Mouse (Mus musculus): Measurements from ENCODE around the gene Mast4. TPM values are rescaled to one million over a fixed set of nuclear protein-coding genes. Genes with fewer than 3 reads are reported as not detected.
"Not testable (repeated sequence)": the region's sequence is repeated elsewhere in the genome, so short reads cannot be mapped to it uniquely, and the experiment has no call there.

The Mast4 gene
- total RNA-seq (2017), result 3.3 to 5.1 TPM (median 4.1 TPM) in 3 replicates

DNA sequence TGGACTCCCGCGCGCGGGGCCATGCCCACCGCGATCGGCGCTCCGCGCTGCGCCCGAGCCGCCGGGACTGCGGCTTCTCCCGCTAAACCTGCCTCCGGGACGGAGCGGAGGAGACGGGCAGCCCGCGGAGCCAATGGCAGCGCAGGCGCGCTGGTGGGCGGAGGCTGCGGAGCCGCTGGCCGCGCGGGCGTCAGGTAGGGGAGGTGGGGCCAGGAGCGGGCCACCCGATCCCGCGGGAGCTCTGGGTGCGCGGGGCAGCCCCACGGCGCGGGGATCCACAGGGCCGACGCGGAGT, at the start of gene Mast4:
Gene Mast4, minus strand, starts transcription at position 106 of the 295 bp plus-strand sequence.
- no peak for ATAC-seq (replicated peaks; ENCODE audit: insufficient number of reproducible peaks, low FRiP score, low TSS enrichment, poor library complexity, severe bottlenecking)

DNA sequence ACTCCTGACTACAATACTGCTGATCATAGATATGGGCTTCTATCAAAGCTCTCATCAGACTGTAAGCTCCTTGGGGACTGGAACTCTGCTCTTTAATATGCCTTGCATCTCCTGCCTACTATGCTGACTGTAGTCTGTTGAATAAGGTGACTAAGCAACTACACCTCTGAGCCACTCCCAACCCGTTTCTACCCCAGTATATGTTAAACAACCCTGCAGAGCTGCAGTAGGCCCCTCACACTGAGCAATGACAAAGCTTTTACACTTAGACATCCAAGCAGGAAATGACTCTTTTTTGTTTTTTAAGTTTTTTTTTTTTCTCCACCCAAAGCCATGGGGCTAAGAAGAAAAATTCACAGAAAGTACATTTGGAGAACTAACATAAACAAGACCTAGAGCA, 40.2 kb upstream of the Mast4 start:
- ATAC-seq (replicated peaks; ENCODE audit: insufficient number of reproducible peaks, low FRiP score, low TSS enrichment, poor library complexity, severe bottlenecking), result no peak

DNA sequence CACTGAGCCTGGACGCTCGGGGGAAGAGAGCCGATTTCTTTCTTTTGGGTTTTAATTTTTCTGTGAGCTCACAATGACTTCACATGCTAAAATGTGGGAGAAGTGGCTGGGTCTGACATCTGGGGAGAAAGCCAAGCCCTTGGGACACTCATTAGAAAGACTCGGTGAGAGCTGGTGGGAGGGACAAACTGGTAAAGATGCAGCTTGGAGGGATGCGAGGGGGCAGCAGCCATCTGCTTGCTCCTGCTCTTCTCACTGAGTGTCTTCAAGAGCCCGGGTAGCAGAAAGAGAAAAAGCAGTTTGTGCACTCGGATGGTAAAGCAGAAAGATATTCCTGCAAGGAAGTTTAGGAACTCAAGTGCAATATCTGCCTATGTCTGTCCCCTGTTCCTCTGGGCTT, 34.9 kb upstream of the Mast4 start:
- no peak for ATAC-seq (replicated peaks; ENCODE audit: insufficient number of reproducible peaks, low FRiP score, low TSS enrichment, poor library complexity, severe bottlenecking)

DNA sequence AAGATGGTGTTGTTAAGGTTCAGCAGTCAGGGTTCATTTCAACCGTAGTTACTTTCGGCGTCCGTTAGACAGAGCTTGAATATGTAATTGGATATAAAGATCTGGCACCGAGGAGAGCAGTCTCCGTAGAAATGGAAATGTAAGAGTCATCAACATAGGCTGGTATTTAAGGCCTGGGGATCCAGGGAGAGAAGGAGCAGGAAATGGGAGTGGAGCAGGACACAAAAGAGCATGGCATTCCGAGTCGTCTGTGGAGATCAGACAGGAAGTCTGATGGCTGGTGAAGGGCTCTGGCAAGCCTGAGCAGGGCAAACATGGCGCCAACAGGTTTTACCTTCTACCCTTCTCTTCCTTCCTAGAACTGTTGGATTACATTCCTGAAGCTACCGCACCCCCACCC, 28.9 kb upstream of the Mast4 start:
- no peak for ATAC-seq (replicated peaks; ENCODE audit: insufficient number of reproducible peaks, low FRiP score, low TSS enrichment, poor library complexity, severe bottlenecking)

DNA sequence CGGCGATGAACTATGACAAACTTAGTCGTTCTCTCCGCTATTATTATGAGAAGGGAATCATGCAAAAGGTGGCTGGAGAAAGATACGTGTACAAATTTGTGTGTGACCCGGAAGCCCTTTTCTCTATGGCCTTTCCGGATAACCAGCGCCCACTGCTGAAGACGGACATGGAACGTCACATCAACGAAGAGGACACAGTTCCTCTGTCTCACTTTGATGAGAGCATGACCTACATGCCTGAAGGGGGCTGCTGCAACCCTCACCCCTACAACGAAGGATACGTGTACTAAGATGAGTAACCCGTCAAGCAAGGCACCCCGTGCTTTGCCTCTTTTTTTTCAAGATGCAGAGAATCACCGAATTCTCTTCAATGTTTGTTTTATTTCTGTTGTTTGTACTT, 23.1 kb upstream of the Mast4 start:
- not testable (repeated sequence) for ATAC-seq (replicated peaks; ENCODE audit: insufficient number of reproducible peaks, low FRiP score, low TSS enrichment, poor library complexity, severe bottlenecking)

DNA sequence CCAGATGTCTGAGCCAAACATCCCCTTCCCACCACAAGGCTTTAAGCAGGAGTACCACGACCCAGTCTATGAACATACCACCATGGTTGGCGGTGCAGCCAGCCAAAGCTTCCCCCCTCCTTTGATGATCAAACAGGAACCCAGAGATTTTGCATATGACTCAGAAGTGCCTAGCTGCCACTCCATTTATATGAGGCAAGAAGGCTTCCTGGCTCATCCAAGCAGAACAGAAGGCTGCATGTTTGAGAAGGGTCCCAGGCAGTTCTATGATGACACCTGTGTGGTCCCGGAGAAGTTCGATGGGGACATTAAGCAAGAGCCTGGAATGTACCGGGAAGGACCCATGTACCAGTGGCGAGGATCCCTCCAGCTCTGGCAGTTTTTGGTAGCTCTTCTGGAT, 22.6 kb upstream of the Mast4 start:
- not testable (repeated sequence) for ATAC-seq (replicated peaks; ENCODE audit: insufficient number of reproducible peaks, low FRiP score, low TSS enrichment, poor library complexity, severe bottlenecking)

DNA sequence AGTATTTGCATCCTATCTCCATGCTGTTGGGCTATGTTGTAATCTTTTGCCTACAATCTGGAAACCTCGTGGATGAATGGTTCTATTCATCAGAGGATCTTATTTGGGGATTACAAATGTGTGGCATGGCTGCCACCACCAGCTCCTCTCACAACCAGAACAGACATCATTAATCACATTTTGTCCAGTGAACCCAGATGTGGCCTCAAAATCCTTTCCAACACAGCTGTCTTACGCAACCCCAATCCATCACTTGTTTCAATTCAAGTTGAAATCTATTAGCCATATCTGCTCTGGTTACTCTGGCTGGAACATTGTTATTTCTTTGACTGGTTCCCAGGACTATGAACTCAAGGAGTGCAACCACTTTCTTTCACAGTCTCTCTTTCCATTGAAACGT, 20.4 kb upstream of the Mast4 start:
- ATAC-seq (replicated peaks; ENCODE audit: insufficient number of reproducible peaks, low FRiP score, low TSS enrichment, poor library complexity, severe bottlenecking), result no peak

DNA sequence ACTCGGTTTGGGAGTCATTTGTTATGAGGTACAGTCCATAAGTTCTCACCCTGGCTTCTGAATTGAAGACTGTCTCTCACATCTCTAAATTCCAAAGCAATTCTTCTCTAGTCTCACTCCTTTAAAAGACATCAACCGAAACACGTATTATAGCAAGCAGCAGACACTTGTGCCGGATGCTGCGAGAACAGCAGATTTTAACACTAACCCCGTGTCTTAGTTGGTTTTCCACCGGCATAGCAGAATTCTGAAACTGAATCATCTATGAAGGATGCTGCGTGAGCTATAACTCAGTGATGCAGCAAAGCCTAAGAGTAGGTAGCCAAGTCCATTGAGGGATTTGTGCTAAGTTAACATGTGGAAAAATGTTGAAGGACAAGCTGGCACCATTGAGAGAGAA, 10.5 kb upstream of the Mast4 start:
- ATAC-seq (replicated peaks; ENCODE audit: insufficient number of reproducible peaks, low FRiP score, low TSS enrichment, poor library complexity, severe bottlenecking), result no peak

DNA sequence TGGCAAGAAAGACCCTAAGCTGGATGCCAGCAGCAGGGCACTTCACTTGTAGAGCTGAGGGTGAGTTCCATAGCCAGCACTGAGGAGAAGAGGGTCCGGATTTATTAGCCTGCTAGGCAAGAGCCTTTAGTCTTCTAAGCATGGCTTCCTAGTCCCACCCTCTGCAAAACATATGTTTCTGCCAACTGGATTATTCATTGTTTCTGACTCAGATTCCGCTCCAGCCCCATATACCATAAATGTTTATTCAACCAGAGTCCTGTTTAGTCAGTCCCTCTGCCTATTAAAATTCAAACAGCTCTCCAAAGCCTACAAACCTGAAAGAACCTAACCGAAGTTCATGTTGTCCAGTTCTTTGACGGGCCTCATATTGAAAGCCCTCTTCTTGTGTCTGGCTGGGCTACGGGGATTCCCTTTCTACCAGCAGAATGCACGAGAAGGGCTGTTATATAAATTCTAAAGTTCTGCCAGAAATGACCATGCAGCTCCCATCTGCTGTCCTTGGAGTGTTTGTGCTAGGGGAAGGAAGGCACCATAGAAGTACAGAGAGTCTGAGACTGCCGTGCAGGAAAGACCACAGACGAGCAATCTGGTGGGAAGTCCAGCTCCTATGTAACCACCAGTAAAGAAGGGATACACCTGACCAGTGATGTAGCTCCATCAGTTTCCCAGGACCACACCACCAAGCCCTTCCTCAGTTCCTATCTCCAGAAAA, 9.9 kb upstream of the Mast4 start:
- ATAC-seq (replicated peaks; ENCODE audit: insufficient number of reproducible peaks, low FRiP score, low TSS enrichment, poor library complexity, severe bottlenecking), result no peak

DNA sequence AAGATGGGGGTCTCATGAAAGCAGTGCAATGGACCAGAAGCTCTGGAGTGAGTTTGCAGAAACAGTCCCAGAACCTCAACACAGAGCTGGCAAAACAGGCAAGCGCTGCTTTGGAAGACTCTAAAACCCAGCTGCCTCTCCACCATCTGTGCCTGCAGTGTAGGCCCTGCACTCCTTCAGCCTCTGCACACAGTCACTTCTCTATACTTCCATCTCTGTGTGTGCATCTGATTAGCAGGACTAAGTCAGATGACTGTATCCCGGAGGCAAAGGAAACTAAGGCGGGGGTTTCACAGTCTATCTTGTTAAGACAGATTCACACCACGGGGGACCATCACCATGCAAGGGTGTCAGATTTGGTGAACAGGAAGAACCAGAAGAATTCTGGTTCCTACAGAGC, 6.7 kb upstream of the Mast4 start:
- no peak for ATAC-seq (replicated peaks; ENCODE audit: insufficient number of reproducible peaks, low FRiP score, low TSS enrichment, poor library complexity, severe bottlenecking)

DNA sequence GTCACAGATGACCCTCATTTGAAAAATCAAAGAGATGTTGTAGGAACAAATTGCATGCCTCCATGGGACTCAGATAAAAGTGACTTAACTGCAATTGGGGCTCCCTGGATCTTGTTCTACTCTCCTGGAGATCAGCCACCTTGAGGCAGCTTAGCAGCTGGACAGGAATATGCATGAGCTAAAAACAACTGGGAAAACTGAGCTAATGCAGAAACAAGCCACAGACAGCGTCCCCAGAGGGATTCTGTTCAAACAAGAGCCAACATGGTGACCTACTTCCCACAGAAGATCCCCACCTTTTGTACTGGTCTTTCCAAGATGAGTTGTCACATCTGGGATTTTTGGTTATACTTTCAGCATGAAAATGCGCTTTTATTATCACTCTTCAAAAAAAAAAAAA, 4.3 kb upstream of the Mast4 start:
- no peak for ATAC-seq (replicated peaks; ENCODE audit: insufficient number of reproducible peaks, low FRiP score, low TSS enrichment, poor library complexity, severe bottlenecking)

DNA sequence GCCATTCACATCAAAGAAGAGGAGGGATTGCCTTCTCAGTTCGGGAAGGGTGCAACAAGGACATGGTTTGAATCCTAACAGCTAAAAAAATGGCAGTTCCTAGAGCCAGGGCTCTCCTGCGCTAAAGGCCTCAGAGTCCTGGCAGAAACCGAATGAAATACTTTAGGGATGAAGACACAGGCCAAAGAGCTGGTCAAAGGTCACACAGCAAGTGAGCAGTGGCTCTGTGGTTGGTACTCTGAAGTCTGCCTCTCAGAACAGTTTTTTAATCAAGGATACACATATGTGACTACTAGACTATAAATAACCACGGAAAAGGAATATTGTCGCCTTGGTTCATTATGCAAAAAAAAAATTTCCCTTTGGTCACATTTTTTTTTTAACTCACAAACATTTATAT, 1.9 kb upstream of the Mast4 start:
- ATAC-seq (replicated peaks; ENCODE audit: insufficient number of reproducible peaks, low FRiP score, low TSS enrichment, poor library complexity, severe bottlenecking), result no peak

DNA sequence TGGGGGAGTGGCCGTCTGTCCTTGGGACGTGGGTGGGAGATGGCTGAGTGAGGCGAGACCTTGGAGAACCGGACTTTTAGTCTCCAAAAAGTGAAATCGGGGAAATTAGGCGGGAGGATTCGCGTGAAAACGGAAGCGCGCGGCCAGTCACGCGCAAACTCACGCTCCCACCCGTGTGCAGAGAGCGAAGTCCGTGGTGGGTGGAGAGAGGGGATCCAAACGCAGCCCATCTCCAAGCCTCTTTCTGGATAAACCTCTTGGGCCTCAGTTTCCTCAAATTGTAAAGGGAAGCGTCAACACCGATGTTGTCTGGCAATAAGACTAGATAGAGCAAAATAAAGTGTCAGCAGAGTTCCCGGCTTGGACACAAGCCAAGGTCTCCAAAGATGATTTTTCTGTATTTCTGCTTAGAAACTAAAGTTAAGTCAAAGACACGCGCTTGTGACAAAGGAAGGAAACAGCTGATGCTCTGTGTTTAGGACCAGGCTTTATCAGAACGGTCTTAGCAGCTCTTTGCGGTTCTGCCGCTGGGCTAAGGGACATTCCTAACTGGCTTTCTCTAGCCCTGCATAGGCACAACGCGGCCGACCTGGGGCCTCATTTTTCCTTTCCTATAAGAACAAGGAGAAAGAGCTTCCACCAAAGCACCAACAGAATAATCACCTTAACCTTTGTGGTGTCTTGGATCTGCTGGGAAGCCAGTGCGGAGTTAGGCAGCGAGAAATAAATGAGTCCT, 594 bp upstream of the Mast4 start:
- ATAC-seq (replicated peaks; ENCODE audit: insufficient number of reproducible peaks, low FRiP score, low TSS enrichment, poor library complexity, severe bottlenecking), result no peak

DNA sequence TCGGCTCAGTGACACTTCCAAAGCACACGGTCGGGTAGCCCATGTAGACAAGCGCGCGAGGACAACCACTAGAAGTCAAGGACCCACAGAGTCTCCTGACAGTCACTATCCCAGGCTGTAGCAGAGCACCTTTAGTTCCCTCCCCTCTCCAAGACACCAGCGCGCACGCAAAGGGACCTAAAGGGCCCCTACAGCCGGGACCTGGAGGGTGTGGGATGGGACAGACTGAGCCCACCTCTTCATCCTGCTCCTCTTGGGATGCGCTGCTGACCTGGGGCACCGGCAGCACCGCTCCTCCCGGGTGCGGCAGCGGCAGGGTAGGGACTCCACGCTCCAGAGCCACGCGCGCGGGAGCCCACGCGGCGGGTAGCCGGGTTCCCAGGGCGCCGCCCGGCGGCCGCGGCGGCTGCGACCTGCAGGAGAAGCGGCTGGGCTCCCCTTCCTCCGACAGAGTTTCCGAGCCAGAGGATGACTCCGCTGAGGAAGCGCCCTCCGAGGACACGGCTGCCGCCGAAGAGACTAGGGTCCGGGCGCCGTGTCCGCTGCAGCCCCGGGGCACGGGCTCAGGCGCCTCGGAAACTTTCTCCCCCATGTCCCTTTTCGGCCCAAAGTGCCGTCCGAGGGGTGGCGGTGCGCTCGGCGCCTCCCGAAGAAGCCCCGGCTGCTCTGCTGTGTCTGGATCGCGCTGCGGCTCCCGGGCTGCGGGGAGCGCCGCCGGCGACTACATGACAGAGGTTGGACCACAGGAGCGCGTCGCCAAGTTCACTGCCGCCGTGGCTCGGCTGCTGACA, 501 bp downstream of the Mast4 start:
- no peak for ATAC-seq (replicated peaks; ENCODE audit: insufficient number of reproducible peaks, low FRiP score, low TSS enrichment, poor library complexity, severe bottlenecking)

DNA sequence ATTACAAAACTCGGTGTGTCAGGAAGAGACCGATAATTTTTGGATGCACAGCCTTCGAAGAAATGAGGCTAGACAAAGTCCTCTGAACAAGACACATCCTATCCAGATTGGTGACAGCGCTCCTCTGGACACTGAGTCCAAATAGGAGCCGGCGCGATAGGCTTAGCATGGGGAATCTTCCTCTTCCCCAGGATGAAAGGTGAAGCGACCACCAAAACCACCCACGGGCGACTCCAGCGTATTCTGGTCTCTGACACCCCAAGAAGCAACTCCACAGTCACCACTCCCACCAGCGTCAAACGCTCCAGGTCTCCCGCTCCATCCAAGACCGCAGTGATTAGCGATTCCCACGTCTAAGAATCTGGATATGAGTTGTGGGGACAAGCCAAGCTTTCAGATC, 1.1 kb downstream of the Mast4 start:
- ATAC-seq (replicated peaks; ENCODE audit: insufficient number of reproducible peaks, low FRiP score, low TSS enrichment, poor library complexity, severe bottlenecking), result no peak

DNA sequence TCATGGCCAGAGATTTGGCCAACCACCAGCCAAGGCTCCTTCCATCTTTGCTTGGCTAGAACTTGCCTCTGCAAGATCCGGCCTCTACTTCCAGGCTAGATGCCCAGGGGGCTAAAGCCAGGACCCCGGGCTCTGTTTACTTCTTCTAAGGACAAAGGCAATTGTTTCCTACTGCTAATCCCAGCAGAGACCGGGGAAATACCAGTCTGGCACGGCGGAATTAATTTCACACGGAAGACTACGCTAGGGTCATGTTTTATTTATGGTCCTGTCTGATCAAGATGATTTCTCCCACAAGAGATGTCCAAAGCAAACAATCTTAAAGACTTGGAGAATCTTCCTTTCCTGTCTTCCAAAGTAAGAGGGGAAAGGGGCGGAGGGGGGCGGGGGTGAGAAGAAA, 1.6 kb downstream of the Mast4 start:
- no peak for ATAC-seq (replicated peaks; ENCODE audit: insufficient number of reproducible peaks, low FRiP score, low TSS enrichment, poor library complexity, severe bottlenecking)

DNA sequence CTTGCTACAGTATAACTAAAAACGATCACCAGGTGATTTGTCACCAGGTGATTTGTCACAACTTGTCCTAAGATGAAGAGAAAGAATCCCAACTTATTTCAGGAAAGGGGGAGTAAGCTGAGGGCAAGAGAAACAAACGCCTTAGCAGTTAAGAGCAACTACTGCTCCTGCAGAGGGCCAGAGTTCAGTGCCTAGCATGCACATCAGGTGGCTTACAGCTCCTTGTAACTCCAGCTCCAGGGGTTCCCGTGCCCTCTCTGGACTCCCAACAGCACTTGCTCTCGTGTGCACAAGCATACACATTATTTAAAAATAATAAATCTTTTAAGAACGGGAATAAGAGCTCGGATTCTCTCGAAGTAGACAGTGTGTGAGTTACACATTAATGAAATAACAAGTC, 3.2 kb downstream of the Mast4 start:
- ATAC-seq (replicated peaks; ENCODE audit: insufficient number of reproducible peaks, low FRiP score, low TSS enrichment, poor library complexity, severe bottlenecking), result no peak

DNA sequence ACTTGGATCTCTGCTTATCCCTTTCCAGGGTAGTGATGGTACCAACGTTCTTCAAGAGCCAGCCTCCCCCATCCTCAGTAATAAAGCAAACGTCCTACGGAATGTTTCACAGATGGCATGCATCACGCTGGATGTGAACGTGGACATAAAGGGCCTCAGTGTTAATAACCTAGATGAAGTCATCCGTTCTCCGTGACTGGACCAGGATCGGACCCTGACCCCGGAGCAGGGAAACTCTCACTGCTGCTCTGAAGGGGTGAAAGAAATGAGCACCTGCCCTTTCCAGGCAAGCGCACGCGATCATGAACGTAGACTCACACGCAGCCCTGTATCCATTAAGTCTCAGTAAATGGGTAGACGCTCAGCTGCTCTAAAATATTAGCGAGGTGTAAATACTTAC, 6.0 kb downstream of the Mast4 start:
- ATAC-seq (replicated peaks; ENCODE audit: insufficient number of reproducible peaks, low FRiP score, low TSS enrichment, poor library complexity, severe bottlenecking), result no peak

DNA sequence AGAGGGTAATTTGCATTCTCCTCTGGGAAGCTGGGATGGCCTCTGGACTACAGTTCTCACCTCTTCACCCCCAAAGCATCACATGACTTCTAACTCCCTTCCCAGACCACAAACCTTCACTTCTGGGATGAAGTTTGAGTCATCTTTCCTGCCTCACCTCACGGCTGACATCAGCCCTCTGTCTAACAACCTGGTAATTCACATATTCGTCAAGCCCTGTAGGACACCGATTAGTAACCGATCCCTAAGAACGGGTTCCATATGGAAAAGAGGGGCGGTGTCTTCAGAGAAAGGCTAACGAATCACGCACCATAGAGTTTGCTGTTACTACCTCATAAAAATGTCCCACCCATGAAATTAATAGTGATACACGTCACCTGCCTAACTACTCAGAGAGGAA, 6.5 kb downstream of the Mast4 start:
- ATAC-seq (replicated peaks; ENCODE audit: insufficient number of reproducible peaks, low FRiP score, low TSS enrichment, poor library complexity, severe bottlenecking), result no peak

DNA sequence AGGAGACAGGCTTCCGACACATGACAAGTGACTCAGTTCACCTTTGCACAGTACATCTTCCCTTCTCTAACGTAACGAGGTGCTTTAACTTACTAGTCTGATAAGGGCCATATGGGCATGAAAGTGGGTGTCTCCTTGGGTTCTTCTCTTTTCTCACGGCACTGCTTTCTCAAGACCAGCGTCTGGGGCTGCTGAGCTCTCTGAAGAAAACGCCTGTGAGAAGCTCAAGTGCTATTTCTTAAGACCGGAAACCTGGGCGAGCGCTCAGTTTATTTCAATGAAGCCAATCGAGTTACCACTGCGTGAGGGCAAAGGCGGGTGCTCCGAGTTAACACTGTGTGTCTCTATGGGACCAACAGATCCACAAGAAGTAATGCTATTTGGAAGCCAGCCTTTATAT, 8.1 kb downstream of the Mast4 start:
- no peak for ATAC-seq (replicated peaks; ENCODE audit: insufficient number of reproducible peaks, low FRiP score, low TSS enrichment, poor library complexity, severe bottlenecking)

Data from monocyte, adult 5-6 weeks (primary cell).